Mouse (Mus musculus) kidney, postnatal 36 days (tissue): Measurements from ENCODE around the gene Lmln.
A peak's percentile ranks its signal among the peaks of the same experiment; 100 is the strongest.
"Not testable (repeated sequence)": the region's sequence is repeated elsewhere in the genome, so short reads cannot be mapped to it uniquely, and the experiment has no call there.

ENCODE experiments used
- DNase-seq, 2 experiments: peaks; one replicate each; pipeline ENCODE4 v3.0.0; 2021 to 2022; ENCODE audit warnings: mixed read lengths in 2 of 2

Gene Lmln

GRCm38 (mm10) chr16:33139061-33139460, 76.7 kb downstream of the Lmln start:
- DNase-seq = peak; percentile 16 to 20

GRCm38 (mm10) chr16:33141758-33142280, 79.5 kb downstream of the Lmln start:
- DNase-seq = no peak

GRCm38 (mm10) chr16:33143452-33143851, 81.1 kb downstream of the Lmln start:
- no peak for DNase-seq

- no peak for DNase-seq
Measured at GRCm38 (mm10) chr16:33146185-33146584, 83.9 kb downstream of the Lmln start.

- DNase-seq = no peak
Measured at GRCm38 (mm10) chr16:33148135-33148534, 85.8 kb downstream of the Lmln start.

- DNase-seq = not testable (repeated sequence)
Measured at GRCm38 (mm10) chr16:33150875-33151274, 88.6 kb downstream of the Lmln start.

GRCm38 (mm10) chr16:33151558-33151957, 89.2 kb downstream of the Lmln start:
- DNase-seq = no peak

GRCm38 (mm10) chr16:33154992-33155391, 92.7 kb downstream of the Lmln start:
- DNase-seq = peak; percentile 44 to 64

GRCm38 (mm10) chr16:33158006-33158405, 95.7 kb downstream of the Lmln start:
- no peak for DNase-seq

- no peak for DNase-seq
Measured at GRCm38 (mm10) chr16:33158590-33159071, 96.3 kb downstream of the Lmln start.

GRCm38 (mm10) chr16:33159363-33159762, 97.0 kb downstream of the Lmln start:
- DNase-seq = no peak

GRCm38 (mm10) chr16:33163330-33164090, 101.2 kb downstream of the Lmln start:
- DNase-seq = peak in 1 of 2 experiments; percentile 17

GRCm38 (mm10) chr16:33166284-33166683, 104.0 kb downstream of the Lmln start:
- peak; percentile 35 to 76 for DNase-seq

GRCm38 (mm10) chr16:33167537-33167936, 105.2 kb downstream of the Lmln start:
- DNase-seq = peak in 1 of 2 experiments; percentile 58

- no peak for DNase-seq
Measured at GRCm38 (mm10) chr16:33169471-33170034, 107.2 kb downstream of the Lmln start.

- DNase-seq = peak; percentile 77 to 80
Measured at GRCm38 (mm10) chr16:33170716-33171587, 108.6 kb downstream of the Lmln start.

- DNase-seq = no peak
Measured at GRCm38 (mm10) chr16:33171800-33172199, 109.5 kb downstream of the Lmln start.

- no peak for DNase-seq
Measured at GRCm38 (mm10) chr16:33173151-33173550, 110.8 kb downstream of the Lmln start.

- no peak for DNase-seq
Measured at GRCm38 (mm10) chr16:33174695-33175094, 112.4 kb downstream of the Lmln start.

- DNase-seq = not testable (repeated sequence)
Measured at GRCm38 (mm10) chr16:33176831-33177230, 114.5 kb downstream of the Lmln start.
